Mouse (Mus musculus) left cerebral cortex, postnatal 25 days (tissue): ENCODE results near the gene Tln1. TPM values are rescaled to one million over a fixed set of nuclear protein-coding genes. Genes with fewer than 3 reads are reported as not detected.
"Not testable (repeated sequence)": the region's sequence is repeated elsewhere in the genome, so short reads cannot be mapped to it uniquely, and the experiment has no call there.

Experiments used
- DNase-seq, 2 experiments: peaks; one replicate each; pipeline ENCODE4 v3.0.0; 2022; ENCODE audit warnings: low spot score in 2 of 2, mixed read lengths in 1 of 2
- intact Hi-C: fragments of 180-260 bp; cut with DNase I; formaldehyde crosslinking; loops from one replicate; pipeline ENCODE4 v1.15.1; 2025
- total RNA-seq, 2 experiments: library from RNA; stranded (reverse); gene quantifications; 2 replicates each; pipeline ENCODE4 v1.2.3; 2021

Tln1 gene
- total RNA-seq, 2 experiments from 2014 or later = 51.7 to 53.4 TPM

DNA sequence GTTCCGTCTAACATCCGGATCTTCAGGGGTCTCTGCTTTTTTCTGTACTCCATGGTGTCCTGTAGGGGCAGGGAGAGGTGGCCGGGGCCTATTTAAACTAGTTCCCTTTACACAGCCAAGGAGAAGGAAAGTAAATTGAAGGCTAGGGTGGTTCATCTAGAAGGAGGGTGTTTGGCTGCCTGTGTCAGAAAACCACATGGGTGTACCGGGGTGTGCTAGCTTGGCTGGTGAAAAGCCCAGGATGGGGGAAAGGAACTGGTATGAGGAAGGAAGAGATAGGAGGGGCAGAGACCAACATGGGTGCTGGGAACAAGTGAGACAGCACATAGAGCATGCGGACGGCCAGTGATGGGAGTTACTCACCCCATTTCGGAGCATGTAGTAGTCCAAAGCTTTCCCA is 6.6 kb downstream of the Tln1 start:
- DNase-seq = no peak
- intact Hi-C loops = no loop called here

DNA sequence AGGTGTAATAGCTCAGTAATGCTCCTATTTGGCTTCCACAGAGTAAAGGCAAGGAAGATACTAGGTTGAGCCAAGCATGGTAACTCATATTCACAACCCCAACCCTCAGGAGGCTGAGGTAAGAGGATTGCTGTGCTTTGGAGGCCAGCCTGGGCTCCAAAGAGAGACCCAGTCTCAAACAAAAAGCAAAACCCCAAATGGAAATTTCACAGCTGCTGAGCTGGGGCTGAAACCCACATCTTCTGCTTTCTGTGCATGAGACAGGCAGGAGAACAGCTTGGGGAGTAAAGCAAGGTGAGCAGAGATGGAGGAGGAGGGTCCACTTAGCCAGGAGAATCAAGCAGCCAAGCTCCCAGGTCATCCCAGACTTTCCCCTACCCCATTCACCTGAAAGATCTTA is 8.6 kb downstream of the Tln1 start:
- DNase-seq = no peak
- intact Hi-C loops = no loop called here

DNA sequence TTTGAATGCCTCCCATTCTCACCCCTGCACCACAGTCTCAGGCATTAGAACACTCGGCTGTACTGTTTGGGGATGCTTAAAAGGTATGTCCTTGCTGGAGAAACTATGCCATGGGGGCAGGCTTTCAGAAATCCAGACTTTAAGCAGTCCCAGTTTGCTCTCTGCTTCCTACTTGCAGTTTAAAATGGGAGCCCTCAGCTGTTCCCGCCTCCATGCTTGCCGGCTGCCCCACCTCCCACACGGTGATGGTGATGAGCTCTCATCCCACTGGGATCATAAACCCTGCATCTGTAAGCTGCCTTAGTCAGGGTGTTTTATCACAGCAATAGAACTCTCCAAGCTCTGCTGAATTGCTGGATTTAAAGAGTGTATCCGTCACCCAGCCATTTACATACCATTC is 10.1 kb downstream of the Tln1 start:
- intact Hi-C loops = no loop called here
- peak; percentile 55 to 93 for DNase-seq

- intact Hi-C loops, DNase-seq: not testable (repeated sequence)
Measured at GRCm38 (mm10) chr4:43551854-43552253, 10.6 kb downstream of the Tln1 start.

- intact Hi-C loops = no loop called here
- no peak for DNase-seq
Measured at GRCm38 (mm10) chr4:43549055-43549454, 13.4 kb downstream of the Tln1 start.

GRCm38 (mm10) chr4:43547160-43547559 is 15.3 kb downstream of the Tln1 start:
- intact Hi-C loops = no loop called here
- DNase-seq = no peak

DNA sequence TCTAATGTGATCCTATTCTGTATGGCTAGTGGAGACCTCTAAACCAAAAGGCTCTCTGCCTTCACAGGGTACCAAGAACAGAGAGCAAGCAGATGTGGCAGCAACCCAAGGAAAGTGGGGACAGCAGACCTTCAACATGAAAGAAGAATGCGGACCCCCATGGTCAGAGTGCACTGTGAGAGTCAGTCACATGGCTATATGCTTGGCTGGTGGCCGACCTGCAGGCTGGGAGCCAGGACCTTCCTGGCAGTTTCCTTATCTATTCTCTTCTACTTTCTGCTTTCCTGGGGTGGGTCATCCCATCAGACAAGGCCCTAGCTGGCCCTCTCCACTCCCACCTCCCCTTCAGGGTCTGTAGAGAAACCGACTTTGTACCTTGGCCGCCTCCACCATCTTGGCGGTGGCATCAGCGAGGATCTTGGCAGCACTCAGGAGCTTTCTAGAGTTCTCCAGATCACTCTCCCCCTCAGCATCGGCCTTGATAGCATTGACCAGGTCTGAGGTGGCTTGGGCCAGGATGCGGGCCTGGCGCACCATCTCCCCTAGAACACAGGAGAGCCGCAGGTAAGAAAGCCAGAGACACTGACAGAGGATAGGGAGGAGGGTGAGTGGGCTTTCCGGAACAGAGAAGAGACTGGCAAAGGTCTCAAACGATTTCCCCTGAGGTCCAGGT is 16.0 kb downstream of the Tln1 start:
- no peak for DNase-seq
- intact Hi-C loops = no loop called here

DNA sequence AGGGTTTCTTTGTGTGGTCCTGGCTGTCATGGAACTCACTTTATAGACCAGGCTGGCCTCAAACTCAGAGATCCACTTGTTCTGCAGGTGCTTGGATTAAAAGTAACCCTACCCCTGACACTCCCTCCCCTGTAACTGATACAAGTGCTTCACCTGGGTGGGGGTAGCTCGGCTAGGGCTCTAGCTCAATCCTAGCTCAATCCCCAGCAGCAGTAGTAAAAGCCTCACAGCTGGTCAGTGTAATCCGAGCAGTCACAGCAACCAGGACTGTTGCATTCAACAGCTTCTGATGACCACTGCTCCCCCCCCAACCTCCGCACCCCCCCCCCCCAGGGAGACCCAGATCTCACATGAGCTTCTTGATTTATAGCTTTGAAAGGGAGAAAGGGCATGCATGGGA is 20.4 kb downstream of the Tln1 start:
- DNase-seq = no peak
- intact Hi-C loops = no loop called here

DNA sequence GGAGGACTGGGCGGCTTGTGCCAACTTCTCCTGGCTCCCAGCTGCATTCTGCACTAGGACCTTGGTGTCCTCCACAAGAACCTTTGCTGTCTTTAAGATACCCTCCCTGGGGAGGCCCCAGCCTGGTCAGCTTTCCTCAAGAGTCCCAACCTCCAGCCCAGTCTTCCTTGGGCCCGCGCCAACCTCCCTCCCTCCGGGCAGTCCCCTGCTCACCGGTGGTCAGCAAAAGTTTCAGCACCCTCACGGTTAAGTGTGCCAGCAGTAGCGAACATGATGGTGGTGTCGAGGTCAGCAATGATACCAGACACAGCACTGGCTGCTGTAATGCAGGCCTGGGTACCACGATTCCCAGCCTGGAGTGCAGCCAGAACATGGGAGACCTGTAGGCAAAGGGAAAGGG is 26.5 kb downstream of the Tln1 start:
- intact Hi-C loops = no loop called here
- DNase-seq = no peak

DNA sequence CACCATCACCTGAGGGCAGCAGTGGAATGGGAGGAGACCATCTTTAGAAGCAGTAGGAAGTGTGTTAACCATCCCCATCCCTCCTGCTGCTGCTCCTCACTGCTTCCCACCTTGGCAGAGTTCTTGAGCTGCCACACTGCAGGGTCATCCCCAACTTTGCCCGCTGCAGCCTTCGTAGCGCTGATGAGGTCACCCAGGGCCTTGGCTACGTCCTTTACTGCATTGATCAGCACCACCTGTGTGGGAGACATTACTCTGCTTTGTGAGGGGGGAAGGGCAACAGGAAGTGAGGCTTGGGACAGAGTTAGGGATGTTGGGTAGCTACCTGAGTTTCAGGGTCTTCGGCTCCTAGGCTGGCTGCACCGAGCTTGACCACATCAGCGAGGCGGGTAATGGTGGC is 26.9 kb downstream of the Tln1 start:
- no peak for DNase-seq
- intact Hi-C loops = no loop called here

GRCm38 (mm10) chr4:43533270-43533669 is 29.2 kb downstream of the Tln1 start:
- intact Hi-C loops = loop anchor here (5.0 kb wide), 2 partner anchors 91 to 124 kb away; partner anchors contain the start of genes Hint2 and Tesk1
- DNase-seq = no peak

DNA sequence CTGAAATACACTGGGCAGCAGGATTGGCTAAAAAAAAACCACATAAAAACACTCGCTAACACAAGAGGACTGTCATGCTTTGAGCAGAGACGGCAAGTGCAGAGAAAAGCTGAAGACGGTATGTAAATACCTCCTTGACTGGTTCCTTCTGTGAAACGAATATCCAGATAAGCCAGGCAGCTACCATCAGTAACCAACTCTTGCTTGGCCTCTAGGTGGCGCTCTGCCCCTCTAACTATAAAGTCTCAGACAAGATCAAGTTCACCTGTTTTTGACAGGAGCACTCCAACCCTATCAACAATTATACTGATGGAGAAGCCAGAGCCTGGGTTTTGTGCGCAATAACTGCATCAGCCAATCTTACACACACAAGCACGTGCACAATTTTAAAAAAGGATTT is 31.9 kb downstream of the Tln1 start:
- intact Hi-C loops = loop anchor here (5.0 kb wide), 2 partner anchors 88 to 127 kb away; partner anchors contain the start of genes Hint2 and Tesk1
- DNase-seq = peak; percentile 74 to 86

DNA sequence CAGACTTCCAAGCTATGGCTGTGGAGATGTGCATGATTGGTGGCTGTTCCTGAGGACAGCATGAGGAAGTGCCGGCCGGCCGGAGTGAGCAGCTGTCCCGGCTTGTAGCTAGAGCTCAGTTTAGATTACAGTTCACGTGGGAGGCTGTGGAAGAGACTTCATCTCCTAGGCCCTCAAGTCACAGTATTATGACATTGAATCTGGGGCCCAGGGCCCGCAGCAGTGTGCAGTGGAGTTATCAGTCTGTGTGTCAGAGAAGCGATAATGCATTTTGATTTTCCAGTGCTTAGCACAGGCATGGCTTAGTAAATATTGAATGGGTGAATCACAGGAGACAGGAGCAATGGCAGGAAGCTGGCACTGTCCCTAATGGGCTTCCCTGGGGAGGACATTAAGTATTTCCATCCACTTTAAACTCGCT is 32.4 kb downstream of the Tln1 start:
- intact Hi-C loops = loop anchor here (5.0 kb wide), 2 partner anchors 88 to 127 kb away; partner anchors contain the start of genes Hint2 and Tesk1
- DNase-seq = peak in 1 of 2 experiments; percentile 36

GRCm38 (mm10) chr4:43528487-43528886 is 34.0 kb downstream of the Tln1 start:
- intact Hi-C loops = loop anchor here (5.0 kb wide), 1 partner anchor 36 kb away; the partner anchor contains the start of gene Ccdc107
- DNase-seq = no peak

DNA sequence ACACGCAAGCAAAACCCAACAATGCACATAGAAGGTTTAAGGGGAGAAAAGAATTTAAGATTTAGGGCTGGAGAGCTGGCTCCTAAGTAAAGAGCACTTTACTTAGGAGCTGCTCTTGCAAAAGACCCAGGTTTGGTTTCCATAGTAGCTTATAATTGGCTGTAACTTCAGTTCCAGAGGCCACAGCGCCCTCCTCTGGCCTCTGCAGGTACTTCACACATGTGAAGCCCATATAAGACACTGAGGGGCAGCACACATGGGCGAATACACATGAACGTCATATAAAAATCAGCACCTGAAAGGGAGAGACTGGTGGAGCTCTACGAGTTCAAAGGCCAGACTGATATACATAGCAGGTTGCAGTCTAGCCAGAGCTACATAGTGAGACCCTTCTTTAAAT is 34.6 kb downstream of the Tln1 start:
- intact Hi-C loops = loop anchor here (5.0 kb wide), 1 partner anchor 36 kb away; the partner anchor contains the start of gene Ccdc107
- no peak for DNase-seq

GRCm38 (mm10) chr4:43519956-43520355 is 42.5 kb downstream of the Tln1 start:
- intact Hi-C loops = no loop called here
- peak; percentile 85 to 89 for DNase-seq

- intact Hi-C loops = no loop called here
- DNase-seq = no peak
Measured at GRCm38 (mm10) chr4:43519551-43519950, 42.9 kb downstream of the Tln1 start.

DNA sequence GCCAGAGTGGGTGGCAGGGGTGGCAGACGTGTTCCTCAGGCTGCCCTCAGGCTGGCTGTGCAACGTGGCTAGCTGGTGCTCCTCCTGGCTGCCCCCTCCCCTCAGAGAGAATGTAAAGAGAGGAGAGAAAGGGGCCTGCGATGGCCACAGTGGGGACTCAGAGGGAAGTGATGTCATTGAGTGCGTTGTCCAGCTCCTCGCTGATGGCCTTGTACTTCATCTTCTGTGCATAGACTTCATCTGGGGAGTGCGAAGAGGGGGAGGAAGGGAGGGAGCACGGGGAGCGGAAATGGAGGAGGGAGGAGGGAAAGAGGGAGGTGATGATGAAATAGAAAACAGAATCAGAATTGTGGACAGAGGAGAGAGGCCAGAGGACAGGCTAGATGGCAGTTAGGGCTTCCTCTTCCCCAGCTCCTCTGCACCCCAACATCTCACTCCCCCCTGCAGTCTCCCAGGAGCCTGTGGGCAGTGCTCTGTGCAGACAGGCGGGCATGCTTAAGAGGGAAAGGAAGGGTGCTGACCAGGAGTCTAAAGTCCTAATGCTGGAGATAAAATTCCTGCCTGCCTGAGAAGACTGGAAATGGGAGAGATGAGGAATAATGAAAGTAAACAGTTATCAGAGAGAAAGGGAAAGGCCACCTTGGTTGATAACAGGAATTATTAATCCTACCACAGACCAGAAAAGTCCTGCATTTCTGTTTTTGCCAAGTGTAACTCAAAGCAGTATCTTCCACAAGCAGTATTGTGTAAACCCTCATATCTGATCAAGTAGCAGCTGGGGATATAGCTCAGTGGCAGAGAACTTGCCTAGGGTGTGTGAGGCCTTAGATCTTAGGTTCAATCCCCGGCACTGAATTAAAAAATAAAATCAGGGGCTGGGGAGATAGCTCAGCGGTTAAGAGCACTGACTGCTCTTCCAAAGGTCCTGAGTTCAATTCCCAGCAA is 46.5 kb downstream of the Tln1 start:
- intact Hi-C loops = no loop called here
- DNase-seq = no peak

GRCm38 (mm10) chr4:43513791-43514190 is 48.7 kb downstream of the Tln1 start:
- no peak for DNase-seq
- intact Hi-C loops = no loop called here

DNA sequence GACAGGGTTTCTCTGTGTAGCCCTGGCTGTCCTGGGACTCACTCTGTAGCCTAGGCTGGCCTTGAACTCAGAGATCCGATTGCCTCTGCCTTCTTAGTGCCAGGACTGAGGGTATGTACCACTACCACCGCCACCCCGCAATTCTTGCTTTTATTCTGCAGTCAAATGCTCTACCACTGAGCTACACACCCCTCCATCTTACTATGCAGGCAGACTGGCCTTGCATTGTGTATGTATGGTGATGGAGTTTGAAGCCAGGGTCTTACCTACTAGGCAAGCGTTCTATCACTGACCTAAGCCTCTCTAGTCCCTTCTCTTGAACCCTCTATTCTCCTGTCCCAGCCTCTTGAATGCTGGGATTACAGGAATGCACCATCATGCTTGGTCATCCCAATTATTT is 49.2 kb downstream of the Tln1 start:
- intact Hi-C loops = no loop called here
- no peak for DNase-seq

GRCm38 (mm10) chr4:43512653-43513052 is 49.8 kb downstream of the Tln1 start:
- intact Hi-C loops = no loop called here
- DNase-seq = no peak
